14 mouse cellular contexts compared by ENCODE assay signal in the genomic region with DNA sequence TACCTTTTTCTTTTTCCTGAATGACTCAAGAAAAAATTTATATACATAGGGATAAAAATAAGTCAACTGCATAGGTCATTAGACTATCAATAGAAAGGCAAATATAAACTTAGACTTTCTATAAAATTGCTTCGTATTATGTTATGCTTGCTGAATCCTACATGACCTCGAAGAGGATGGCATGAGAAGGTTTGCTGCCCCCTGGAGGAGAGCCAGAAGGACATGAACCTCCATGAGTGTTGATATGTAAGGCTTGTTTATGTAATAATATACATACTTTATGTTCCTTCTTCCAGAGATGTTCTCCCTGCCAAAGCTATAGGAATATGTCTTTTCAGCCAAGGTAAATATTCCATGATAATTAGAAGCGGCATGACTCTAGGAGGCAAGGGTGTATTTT.
A peak's percentile ranks its signal among the peaks of the same experiment; 100 is the strongest.
DNase-seq lines count a peak whose midpoint lies in the region; ATAC-seq lines count a peak whose summit lies in the region.
"Had no signal": no experiment of that assay in that cellular context is flagged by ENCODE, and none has a peak within 500 bp of the region (broad histone marks: within the 10 kb centered on the region; RNA-seq: fewer than 3 reads in every experiment).

No protein-coding gene starts in this region.

- H3K27me3 ChIP-seq in kidney, embryonic 15.5 days = no peaks in the 10 kb centered on the region
- H3K27me3 ChIP-seq: embryonic facial prominence, embryonic 13.5 days had no signal

- 87% methylated on average over 3 of the region's 3 CpGs for WGBS in kidney, embryonic 15.5 days

- H3K27ac ChIP-seq in kidney, embryonic 15.5 days = no peak overlapping the region
- H3K27ac ChIP-seq: embryonic facial prominence, embryonic 13.5 days had no signal

- H3K9ac ChIP-seq in kidney, embryonic 15.5 days = no peak overlapping the region
- H3K9ac ChIP-seq: embryonic facial prominence, embryonic 13.5 days had no signal

- H3K4me2 ChIP-seq in kidney, embryonic 15.5 days = no peak overlapping the region
- H3K4me2 ChIP-seq: embryonic facial prominence, embryonic 13.5 days had no signal

- H3K4me1 ChIP-seq in kidney, embryonic 15.5 days = no peaks in the 10 kb centered on the region
- H3K4me1 ChIP-seq: embryonic facial prominence, embryonic 13.5 days had no signal

- H3K36me3 ChIP-seq in kidney, embryonic 15.5 days = no peaks in the 10 kb centered on the region
- H3K36me3 ChIP-seq: embryonic facial prominence, embryonic 13.5 days had no signal

- no peaks in the 10 kb centered on the region for H3K9me3 ChIP-seq in kidney, embryonic 15.5 days (replicated peaks)
- H3K9me3 ChIP-seq: embryonic facial prominence, embryonic 13.5 days had no signal

- H3K4me3 ChIP-seq in kidney, embryonic 15.5 days (replicated peaks) = no peak overlapping the region
- H3K4me3 ChIP-seq: embryonic facial prominence, embryonic 13.5 days; myocyte had no signal

- DNase-seq in adrenal gland, postnatal 36 days = peak; percentile 5 to 50
- no peak for DNase-seq in adrenal gland, adult 2 months
- DNase-seq in kidney, postnatal 10 days = peak; percentile 36
- DNase-seq in urinary bladder, postnatal 14 days (ENCODE audit: low spot score) = peak; percentile 29
- DNase-seq in urinary bladder, postnatal 36 days (ENCODE audit: low spot score in 2 of 2) = no peak
- no peak for DNase-seq in adipocyte (ENCODE audit: low spot score)
- DNase-seq: B cell, adult 2 months; cerebellum, adult 11 months; spleen, adult 18-20 months had no signal

- ATAC-seq in kidney, embryonic 15.5 days (replicated peaks; ENCODE audit: low FRiP score) = no peak
- no peak for ATAC-seq in erythroid progenitor cell, adult 5-6 weeks (replicated peaks; ENCODE audit: low FRiP score, poor library complexity, severe bottlenecking)
- ATAC-seq: forebrain, embryonic 16.5 days had no signal

Comparison
In these comparisons a context has a peak if more than half of its experiments do, and no peak if none do; other contexts are left out.
1. DNase-seq: peak in adrenal gland, postnatal 36 days (2 of 2), kidney, postnatal 10 days (single experiment) and urinary bladder, postnatal 14 days (single experiment); none in adrenal gland, adult 2 months (single experiment), urinary bladder, postnatal 36 days (0 of 2) and adipocyte (single experiment).